Mouse (Mus musculus) olfactory bulb, adult 2 months (tissue): ENCODE measurements around the gene 2310039H08Rik.

Experiments used
- CTCF ChIP-seq: fragments of 200-500 bp; IDR thresholded peaks from 2 replicates; pipeline ENCODE4 v1.5.1; 2012; ENCODE audit warnings: low read depth, mild to moderate bottlenecking, low read length, moderate library complexity; ENCODE audit not compliant: insufficient read depth
- POLR2A ChIP-seq: fragments of 200-500 bp; IDR thresholded peaks from 2 replicates; pipeline ENCODE4 v1.6.1; 2012; ENCODE audit warnings: mild to moderate bottlenecking, low read depth, low read length, moderate library complexity; ENCODE audit not compliant: insufficient read depth

DNA sequence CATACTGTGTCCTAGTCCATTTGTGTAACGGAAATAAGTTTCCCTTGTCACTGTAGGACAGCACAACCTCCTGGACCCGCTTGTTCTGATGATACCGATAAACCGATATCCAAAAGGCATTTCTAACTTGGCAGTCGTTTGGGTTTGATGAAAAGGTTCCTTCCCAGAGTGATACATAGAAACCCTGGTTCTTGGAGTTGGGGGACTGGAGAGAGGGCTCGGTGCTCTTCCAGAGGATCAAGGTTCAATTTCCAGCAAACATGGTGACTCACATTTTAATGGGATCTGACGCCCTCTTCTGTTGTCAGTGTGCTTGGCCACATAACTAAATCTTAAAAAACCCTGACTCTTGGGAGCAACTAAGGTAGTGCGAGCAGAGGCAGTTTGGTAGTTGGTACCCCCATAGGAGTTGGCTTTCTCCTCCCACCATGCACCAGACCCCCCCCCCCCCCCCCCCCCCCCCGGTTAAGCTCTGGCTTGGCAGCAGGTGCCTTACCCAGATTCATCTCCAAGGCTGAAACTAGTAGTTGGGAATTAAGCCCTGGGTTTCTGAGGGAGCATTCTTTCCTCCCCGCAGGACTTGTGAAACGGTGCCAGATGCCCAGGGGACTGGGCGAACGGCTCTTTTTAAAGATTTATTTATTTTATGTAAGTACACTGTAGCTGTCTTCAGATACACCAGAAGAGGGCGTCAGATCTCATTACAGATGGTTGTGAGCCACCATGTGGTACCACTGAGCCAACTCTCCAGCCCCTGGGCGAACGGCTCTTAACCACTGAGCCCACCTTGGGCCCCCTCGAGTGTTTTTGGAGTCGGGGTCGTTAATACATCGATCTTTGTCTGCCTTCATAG is 1.1 kb downstream of the 2310039H08Rik start:
- TF ChIP-seq CTCF (no peak), POLR2A (no peak)
